Mouse (Mus musculus) mammary gland, adult 2 months (tissue): ENCODE data around the gene Cacna1i. TPM values are rescaled to one million over a fixed set of nuclear protein-coding genes. Genes with fewer than 3 reads are reported as not detected.

ENCODE experiments used
- polyA plus RNA-seq: library from polyadenylated mRNA; depleted of rRNA; stranded (reverse); fragments of >200 nt; gene quantifications from 2 replicates; pipeline ENCODE4 v1.2.3, GENCODE M21; 2012; ENCODE audit warnings: low replicate concordance; rRNA removed

Cacna1i gene
- 2.7 and 9.1 TPM in 2 replicates for polyA plus RNA-seq

DNA sequence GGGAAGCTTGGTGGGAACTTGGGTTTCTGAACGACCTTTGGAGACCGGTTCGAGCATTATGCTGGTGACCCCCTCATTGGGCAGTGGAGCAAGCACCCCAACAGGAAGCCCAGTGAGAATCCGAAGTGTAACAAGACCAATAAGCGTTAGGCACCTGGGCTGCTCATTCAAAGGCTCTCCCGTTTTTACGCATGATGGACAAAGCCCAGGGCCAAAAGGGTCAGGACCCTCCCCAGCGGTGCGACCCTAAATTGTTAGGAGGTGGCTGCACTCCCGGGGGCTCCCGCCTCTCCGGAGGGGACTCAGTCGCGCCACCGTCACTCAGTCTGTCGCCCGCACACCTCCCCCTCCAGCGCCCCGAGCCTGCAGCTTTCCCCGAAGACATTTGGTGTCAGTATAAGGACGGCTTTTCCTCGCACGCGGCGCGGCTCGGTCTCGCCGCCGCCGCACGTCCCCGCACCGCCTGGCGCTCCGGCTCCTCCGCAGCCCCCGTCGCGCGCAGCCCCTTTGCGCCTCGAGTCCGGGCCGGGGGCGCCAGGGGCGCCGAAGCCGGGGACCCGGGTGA, at the start of gene Cacna1i:
Gene Cacna1i (plus strand): TSS at position 388 of the 565 bp plus-strand sequence.

DNA sequence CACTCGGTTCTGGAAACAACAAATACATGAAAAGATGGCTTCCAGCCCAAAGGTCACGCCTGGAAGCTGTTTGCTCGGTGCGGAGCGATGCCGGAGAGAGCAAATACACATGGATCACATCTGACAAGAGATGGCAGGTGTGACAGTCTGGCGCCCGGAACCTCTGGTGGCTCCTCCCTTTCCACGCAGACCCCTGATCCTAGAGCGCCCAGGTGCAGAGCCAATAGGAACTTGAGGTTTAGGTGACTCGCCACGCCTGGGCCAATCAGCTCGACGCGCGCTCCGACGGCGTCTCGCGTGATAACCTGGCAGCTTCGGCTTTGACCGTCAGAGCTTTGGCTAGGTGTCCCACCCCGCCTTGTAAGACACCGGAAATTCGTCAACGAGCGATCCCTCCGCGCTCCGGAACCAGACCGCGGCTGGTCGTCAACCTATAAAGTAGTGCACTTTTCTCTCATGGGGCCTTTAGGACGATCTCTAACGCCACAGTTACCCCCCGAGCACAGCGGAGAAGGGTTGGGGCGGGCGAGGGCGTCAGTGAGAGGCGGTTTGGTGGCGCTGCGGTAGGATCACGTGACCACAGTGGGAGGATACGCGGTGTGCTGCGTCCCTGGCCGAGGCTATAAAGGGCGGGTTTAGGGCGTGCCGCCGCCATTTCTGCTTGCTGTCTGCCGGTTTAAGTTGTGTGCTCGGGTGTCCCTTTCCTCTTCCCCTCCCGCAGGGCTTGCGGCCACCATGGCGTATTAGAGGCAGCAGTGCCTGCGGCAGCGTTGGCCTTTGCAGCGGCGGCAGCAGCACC, 32.0 kb upstream of the Cacna1i start, which contains the start of gene Atf4:
Gene Atf4 (plus strand): TSS at position 338 of the 799 bp plus-strand sequence.

DNA sequence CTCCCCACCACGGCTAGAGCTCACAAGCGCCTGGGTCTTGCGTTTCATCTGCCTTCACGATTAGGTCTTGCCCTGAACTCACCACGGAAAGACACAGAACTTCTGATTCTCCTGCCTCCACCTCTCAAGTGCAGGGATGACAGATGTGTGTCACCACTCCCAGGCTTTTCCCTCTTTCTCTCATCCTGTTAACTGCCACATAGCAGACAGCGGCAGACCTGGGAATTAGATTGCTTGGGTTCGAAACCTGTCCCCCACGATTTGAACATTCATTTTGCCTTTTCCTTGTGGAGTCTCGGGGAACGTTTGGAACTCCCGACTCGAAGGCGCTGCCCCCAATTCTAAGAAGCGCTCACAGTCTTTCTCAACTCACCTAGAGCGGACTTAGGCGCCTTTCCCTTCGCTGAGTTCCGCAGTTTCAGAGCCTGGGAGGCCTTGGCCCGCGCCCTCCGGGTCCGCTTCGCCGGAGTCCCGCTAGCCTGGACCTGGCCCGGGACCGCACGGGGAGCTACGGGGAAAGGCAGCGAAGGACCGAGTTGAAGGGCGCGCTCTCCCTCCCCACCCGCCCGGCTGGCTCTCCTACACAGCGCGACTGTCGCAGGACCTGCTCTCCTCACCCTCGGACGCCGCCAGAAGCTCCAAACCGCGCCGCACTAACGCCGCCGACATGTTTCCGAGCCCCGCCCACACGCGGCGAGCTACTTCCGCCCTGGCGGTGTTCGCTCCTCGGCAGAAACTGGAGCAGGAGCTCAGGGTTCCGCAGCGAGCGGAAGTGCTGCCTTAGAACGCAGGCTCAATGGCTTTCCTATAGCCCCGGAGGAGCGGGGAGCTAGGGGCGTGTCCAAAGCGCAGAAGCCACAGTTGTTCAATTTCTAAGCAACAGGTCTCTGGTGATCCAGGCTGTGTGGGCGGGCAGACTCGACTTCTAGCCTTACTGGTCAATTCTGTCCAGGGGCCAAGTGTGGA, 23.1 kb upstream of the Cacna1i start, which contains the start of gene Rps19bp1:
Gene Rps19bp1 (minus strand): TSS at position 706 of the 966 bp plus-strand sequence.

Other genes starting within 250 kb of the Cacna1i start
- gene Syngr1, start 195.9 kb upstream of the Cacna1i start, polyA plus RNA-seq, result 53.8 and 69.3 TPM in 2 replicates
- 443 and 476 TPM in 2 replicates for gene Rpl3, start 195.4 kb upstream of the Cacna1i start, polyA plus RNA-seq
- gene Tab1, start 154.1 kb upstream of the Cacna1i start, polyA plus RNA-seq, result 22.7 and 23.2 TPM in 2 replicates
- gene Mgat3, start 113.5 kb upstream of the Cacna1i start, polyA plus RNA-seq, result 4.7 and 5.7 TPM in 2 replicates
- gene Mief1, start 53.2 kb upstream of the Cacna1i start, polyA plus RNA-seq, result 18.5 and 20.0 TPM in 2 replicates
- gene AC140267.1, start 51.4 kb upstream of the Cacna1i start, polyA plus RNA-seq, result not detected in 2 replicates
- gene Atf4, start 32.1 kb upstream of the Cacna1i start, polyA plus RNA-seq, result 158 and 174 TPM in 2 replicates
- 18.6 and 28.4 TPM in 2 replicates for gene Rps19bp1, start 22.9 kb upstream of the Cacna1i start, polyA plus RNA-seq